In the genomic region with DNA sequence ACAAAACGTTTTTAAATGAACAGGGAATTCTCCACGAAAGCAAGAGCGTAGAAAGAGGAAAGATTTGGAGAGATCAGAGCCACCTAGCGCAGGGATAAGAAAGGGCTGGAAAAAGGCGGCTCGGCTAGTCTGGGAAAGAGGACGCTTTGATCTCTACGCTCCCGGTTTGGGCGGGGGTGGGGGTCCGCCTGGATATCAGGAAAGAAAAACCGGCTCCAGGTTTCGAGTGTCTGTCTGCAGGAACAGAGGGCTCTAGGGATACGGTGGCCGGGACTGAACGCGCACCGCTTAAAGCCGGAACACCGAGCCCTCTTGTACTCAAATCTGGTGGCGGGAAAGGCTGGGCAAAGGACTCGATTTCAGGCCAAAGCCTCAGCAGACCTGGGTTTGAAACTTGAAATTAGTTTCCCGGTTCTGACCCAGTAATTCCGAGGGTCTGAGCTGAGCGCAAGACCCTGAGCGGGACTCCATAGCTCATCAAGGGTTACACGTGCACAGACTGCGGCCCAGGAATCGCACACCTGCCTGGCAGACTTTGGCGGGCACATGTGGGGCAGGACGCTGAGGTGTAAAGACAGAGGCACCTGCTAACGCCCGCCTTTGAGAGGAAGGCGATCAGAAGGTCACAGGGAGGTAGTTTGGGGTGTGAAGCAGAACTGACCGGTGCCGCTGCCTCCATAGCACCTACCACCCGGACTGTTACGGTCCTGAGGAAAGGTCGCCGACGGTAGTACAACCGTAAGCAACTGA, we compare ENCODE assay signal across 8 mouse cellular contexts. TPM values are rescaled to one million over a fixed set of nuclear protein-coding genes. Genes with fewer than 3 reads are reported as not detected.
DNase-seq lines count a peak whose midpoint lies in the region; ATAC-seq and TF ChIP-seq lines count a peak whose summit lies in the region.
"Had no signal": no experiment of that assay in that cellular context is flagged by ENCODE, and none has a peak within 500 bp of the region (broad histone marks: within the 10 kb centered on the region; RNA-seq: fewer than 3 reads in every experiment).

No protein-coding gene starts in this region.

- no peak for TF ChIP-seq POLR2A in ES-Bruce4 (IDR thresholded peaks at IDR 0.05; ENCODE audit: insufficient read depth, low read length)

- peaks cover 4% of the 10 kb centered on the region for H3K27me3 ChIP-seq in ES-Bruce4 (ENCODE audit: control insufficient read depth, insufficient read depth, low read length, poor library complexity, severe bottlenecking)
- peaks cover 96% of the 10 kb centered on the region for H3K27me3 ChIP-seq in embryonic facial prominence, embryonic 13.5 days
- H3K27me3 ChIP-seq in hindbrain, embryonic 14.5 days (ENCODE audit: control insufficient read depth, insufficient read depth, low read length): peaks cover 99% of the 10 kb centered on the region
- H3K27me3 ChIP-seq in liver, embryonic 11.5 days (replicated peaks; ENCODE audit: control insufficient read depth, insufficient read depth, low read length): peaks cover 95% of the 10 kb centered on the region

- H3K9me3 ChIP-seq in ES-Bruce4 (replicated peaks; ENCODE audit: control insufficient read depth, insufficient read depth, low read length, poor library complexity, severe bottlenecking): no peaks in the 10 kb centered on the region
- H3K9me3 ChIP-seq in embryonic facial prominence, embryonic 13.5 days: no peaks in the 10 kb centered on the region
- H3K9me3 ChIP-seq in hindbrain, embryonic 14.5 days (ENCODE audit: control insufficient read depth, low read length): no peaks in the 10 kb centered on the region
- H3K9me3 ChIP-seq in liver, embryonic 11.5 days (ENCODE audit: control insufficient read depth, low read length): no peaks in the 10 kb centered on the region

- DNase-seq in B cell, adult 2 months: peak; percentile 44 to 49
- DNase-seq in hindbrain, embryonic 14.5 days (ENCODE audit: low spot score): peak; percentile 56
- peak; percentile 58 for DNase-seq in liver, embryonic 11.5 days (ENCODE audit: low spot score)
- DNase-seq in naive thymus-derived CD4-positive, alpha-beta T cell, adult 2 months (ENCODE audit: low read depth): peak; percentile 34
- DNase-seq in frontal cortex, postnatal 25 days (ENCODE audit: low spot score in 2 of 2): no peak

- ATAC-seq in embryonic facial prominence, embryonic 13.5 days (ENCODE audit: insufficient number of reproducible peaks, insufficient read depth, low FRiP score, low TSS enrichment, low read depth): no peak
- ATAC-seq in hindbrain, embryonic 14.5 days (ENCODE audit: low FRiP score): no peak
- no peak for ATAC-seq in liver, embryonic 11.5 days (replicated peaks; ENCODE audit: low FRiP score)

- peak overlapping the region; percentile 81 for H3K9ac ChIP-seq in ES-Bruce4 (ENCODE audit: low read depth, poor library complexity, severe bottlenecking)
- peak overlapping the region; percentile 65 for H3K9ac ChIP-seq in embryonic facial prominence, embryonic 13.5 days
- peak overlapping the region; percentile 46; the same call in 1 of the 2 replicates for H3K9ac ChIP-seq in hindbrain, embryonic 14.5 days
- H3K9ac ChIP-seq in liver, embryonic 11.5 days (ENCODE audit: low read depth, low read length): no peak overlapping the region

- no peaks in the 10 kb centered on the region for H3K36me3 ChIP-seq in ES-Bruce4 (ENCODE audit: control insufficient read depth, insufficient read depth, low read length, poor library complexity, severe bottlenecking)
- no peaks in the 10 kb centered on the region for H3K36me3 ChIP-seq in embryonic facial prominence, embryonic 13.5 days
- H3K36me3 ChIP-seq in hindbrain, embryonic 14.5 days (replicated peaks; ENCODE audit: control insufficient read depth, insufficient read depth): no peaks in the 10 kb centered on the region
- H3K36me3 ChIP-seq in liver, embryonic 11.5 days (ENCODE audit: control insufficient read depth, insufficient read depth, low read length): no peaks in the 10 kb centered on the region

- no peak for TF ChIP-seq EP300 in ES-Bruce4 (IDR thresholded peaks at IDR 0.05; ENCODE audit: insufficient read depth, low read depth, low read length)

- TF ChIP-seq CTCF in ES-Bruce4 (IDR thresholded peaks at IDR 0.05; ENCODE audit: low read depth, low read length): no peak

- peak overlapping the region; percentile 57 for H3K4me3 ChIP-seq in ES-Bruce4 (ENCODE audit: low read depth, low read length)
- peak overlapping the region; percentile 60 for H3K4me3 ChIP-seq in embryonic facial prominence, embryonic 13.5 days
- peak overlapping the region; percentile 48 for H3K4me3 ChIP-seq in hindbrain, embryonic 14.5 days (replicated peaks; ENCODE audit: low read length)
- H3K4me3 ChIP-seq in liver, embryonic 11.5 days (ENCODE audit: low read depth, low read length): peak overlapping the region; percentile 58

- H3K4me1 ChIP-seq in ES-Bruce4 (ENCODE audit: control insufficient read depth, insufficient read depth, low read length): no peaks in the 10 kb centered on the region
- peaks cover 56% of the 10 kb centered on the region for H3K4me1 ChIP-seq in embryonic facial prominence, embryonic 13.5 days
- peaks cover 25% of the 10 kb centered on the region for H3K4me1 ChIP-seq in hindbrain, embryonic 14.5 days (replicated peaks; ENCODE audit: control insufficient read depth, insufficient read depth, low read length)
- H3K4me1 ChIP-seq in liver, embryonic 11.5 days (replicated peaks; ENCODE audit: control insufficient read depth, insufficient read depth, low read length): peaks cover 16% of the 10 kb centered on the region

- WGBS in embryonic facial prominence, embryonic 13.5 days: under 1% methylated on average over 42 of the region's 42 CpGs
- WGBS in hindbrain, embryonic 14.5 days: under 1% methylated on average over 42 of the region's 42 CpGs
- WGBS in liver, embryonic 11.5 days: 3% methylated on average over 42 of the region's 42 CpGs

- H3K27ac ChIP-seq in ES-Bruce4 (ENCODE audit: insufficient read depth, low read length): no peak overlapping the region
- H3K27ac ChIP-seq in embryonic facial prominence, embryonic 13.5 days: no peak overlapping the region
- H3K27ac ChIP-seq in hindbrain, embryonic 14.5 days: no peak overlapping the region
- no peak overlapping the region for H3K27ac ChIP-seq in liver, embryonic 11.5 days (ENCODE audit: low read depth, low read length)

- peak overlapping the region; percentile 99 for H3K4me2 ChIP-seq in embryonic facial prominence, embryonic 13.5 days
- H3K4me2 ChIP-seq in hindbrain, embryonic 14.5 days (replicated peaks): peak overlapping the region; percentile 87
- peak overlapping the region; percentile 97 for H3K4me2 ChIP-seq in liver, embryonic 11.5 days

RNA-seq across cellular contexts. Expression of a gene that starts 19.6 kb away (rescaled TPM):
- polyA plus RNA-seq in ES-Bruce4 (2011; ENCODE audit: insufficient read depth, insufficient read length, low read depth, missing spikeins): not detected in 2 replicates
- polyA plus RNA-seq in embryonic facial prominence, embryonic 13.5 days (2015; fragmentation: Nextera tagmentation; extraction: Ambion mirVana): not detected in 2 replicates
- not detected in 2 replicates for polyA plus RNA-seq in hindbrain, embryonic 14.5 days (2014; fragmentation: Nextera tagmentation; extraction: Ambion mirVana)
- not detected in 2 replicates for polyA plus RNA-seq in liver, embryonic 11.5 days (2014; fragmentation: Nextera tagmentation; extraction: Ambion mirVana)
- polyA plus RNA-seq: erythroblast, embryonic 14.5 days had no signal

RNA-seq across cellular contexts. Expression of a gene that starts 33.6 kb away (rescaled TPM):
- 4.4 and 7.2 TPM in 2 replicates for polyA plus RNA-seq in ES-Bruce4 (2011; ENCODE audit: insufficient read depth, insufficient read length, low read depth, missing spikeins)
- 2.6 and 2.9 TPM in 2 replicates for polyA plus RNA-seq in embryonic facial prominence, embryonic 13.5 days (2015; fragmentation: Nextera tagmentation; extraction: Ambion mirVana)
- 1.4 and 1.8 TPM in 2 replicates for polyA plus RNA-seq in hindbrain, embryonic 14.5 days (2014; fragmentation: Nextera tagmentation; extraction: Ambion mirVana)
- polyA plus RNA-seq in liver, embryonic 11.5 days (2014; fragmentation: Nextera tagmentation; extraction: Ambion mirVana): 3.1 and 3.6 TPM in 2 replicates

Comparison
In these comparisons a context has a peak if more than half of its experiments do, and no peak if none do; other contexts are left out.
1. DNase-seq: peak in B cell, adult 2 months (2 of 2), hindbrain, embryonic 14.5 days (single experiment), liver, embryonic 11.5 days (single experiment) and naive thymus-derived CD4-positive, alpha-beta T cell, adult 2 months (single experiment); none in frontal cortex, postnatal 25 days (0 of 2).
2. Peak in every context shown above with its lines, with median percentiles within 50 percentile points of each other: H3K4me3 ChIP-seq and H3K4me2 ChIP-seq.